Mouse (Mus musculus): Measurements from ENCODE around the gene Tmem120a.

GRCm38 (mm10) chr5:135735741-135736140, 8.5 kb downstream of the Tmem120a start:
- TF ChIP-seq POLR2A (IDR thresholded peaks at IDR 0.05; ENCODE audit: borderline replicate concordance, low read depth, low read length) (no peak), CTCF (IDR thresholded peaks at IDR 0.05; ENCODE audit: low read depth, low read length) (no peak)
